Mouse (Mus musculus) bone marrow macrophage, adult 2 months (primary cell): ENCODE measurements at regions not wholly inside any gene's neighbourhood (a gene's known extent, or its start where the extent isn't known, plus 50 kb on each side); places are given as distances from the start of the nearest gene placed in this dataset.

Experiments
- CTCF ChIP-seq: IDR thresholded peaks from 2 replicates; pipeline ENCODE4 v1.5.1; 2012; ENCODE audit warnings: low read depth, mild to moderate bottlenecking, low read length, moderate library complexity
- POLR2A ChIP-seq: IDR thresholded peaks from 2 replicates; pipeline ENCODE4 v1.6.1; 2012; ENCODE audit warnings: mild to moderate bottlenecking, low read depth, low read length, borderline replicate concordance

DNA sequence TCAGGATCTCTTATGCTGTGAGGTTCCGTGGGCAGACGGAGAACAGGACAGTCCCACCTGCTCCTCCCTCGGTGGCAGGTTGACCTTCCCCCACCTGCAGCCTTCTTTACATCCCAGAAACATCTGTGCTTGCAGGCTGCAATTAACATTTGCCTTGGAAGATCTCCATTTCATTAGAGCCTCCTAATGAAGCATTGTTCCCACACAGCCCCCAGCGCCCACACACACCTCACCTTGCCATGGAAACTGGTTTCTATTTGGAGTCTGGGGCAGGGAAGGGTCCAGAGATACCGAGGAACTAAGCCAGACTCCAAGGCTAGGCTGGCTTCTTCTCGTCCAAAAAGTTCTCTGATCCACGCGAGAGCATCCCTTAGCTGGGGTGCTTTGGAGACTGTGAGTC lies 56.6 kb upstream of the Rpl38 start:
- TF ChIP-seq POLR2A (no peak), CTCF (no peak)
